Mouse (Mus musculus): ENCODE data around the gene Tomm22. TPM values are rescaled to one million over a fixed set of nuclear protein-coding genes. Genes with fewer than 3 reads are reported as not detected.
A peak's percentile ranks its signal among the peaks of the same experiment; 100 is the strongest.

Tomm22 gene
- polyA plus RNA-seq, 1 experiment from 2014 or later = 235 TPM

- under 1% methylated on average over 28 of the region's 33 CpGs for WGBS
- H3K27ac ChIP-seq = peak overlapping the region; percentile 98
- no peak for ATAC-seq (ENCODE audit: borderline replicate concordance, extremely low read depth, low FRiP score, low TSS enrichment)
- no peaks in the 10 kb centered on the region for H3K36me3 ChIP-seq
- H3K9me3 ChIP-seq = no peaks in the 10 kb centered on the region
- peak overlapping the region; percentile 81 for H3K4me2 ChIP-seq
- no peaks in the 10 kb centered on the region for H3K27me3 ChIP-seq
- H3K4me1 ChIP-seq = peaks cover 63% of the 10 kb centered on the region
- H3K9ac ChIP-seq = peak overlapping the region; percentile 92
- peak overlapping the region; percentile 86 for H3K4me3 ChIP-seq
Observed at GRCm38 (mm10) chr15:79687175-79687574, 16.5 kb downstream of the Tomm22 start.

DNA sequence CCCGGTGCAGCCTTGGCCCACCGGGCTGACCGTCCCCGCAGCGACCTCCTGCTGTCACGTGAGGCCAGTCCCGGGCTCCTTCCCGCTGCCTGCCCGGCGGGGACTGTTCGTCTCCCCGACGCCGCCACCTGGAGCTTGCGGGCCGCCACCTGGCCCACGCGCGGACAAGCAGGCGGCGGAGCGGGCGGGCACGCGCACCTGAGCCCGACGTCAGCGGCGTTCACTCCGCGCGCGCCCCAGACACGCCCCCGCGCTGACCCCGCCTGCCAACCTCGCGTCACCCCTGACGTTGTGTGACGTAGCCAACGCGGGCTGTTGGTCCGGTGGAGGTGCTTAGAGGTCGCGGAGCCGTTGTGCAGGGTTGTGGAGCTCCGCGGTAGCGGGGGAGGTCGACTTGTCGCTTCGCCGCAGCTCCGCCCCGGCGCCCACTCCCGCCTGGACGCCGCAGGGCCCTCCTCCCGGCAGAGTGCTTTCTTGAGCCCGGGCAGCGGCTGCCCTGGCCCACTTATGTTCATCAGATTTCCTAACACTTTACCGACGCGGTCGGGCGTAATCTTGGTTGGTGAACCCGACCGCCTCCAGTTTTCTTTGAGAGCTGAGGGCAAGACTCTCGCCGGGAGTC is 17.1 kb downstream of the Tomm22 start, which contains the start of gene Josd1:
Gene Josd1 (minus strand): TSS at position 274 of the 622 bp plus-strand sequence.
- no peaks in the 10 kb centered on the region for H3K9me3 ChIP-seq
- WGBS = 1% methylated on average over 69 of the region's 72 CpGs
- H3K4me1 ChIP-seq = peaks cover 63% of the 10 kb centered on the region
- H3K27me3 ChIP-seq = no peaks in the 10 kb centered on the region
- peak; percentile 78 for ATAC-seq (ENCODE audit: borderline replicate concordance, extremely low read depth, low FRiP score, low TSS enrichment)
- peak within 1 kb of the TSS; percentile 92 for H3K9ac ChIP-seq
- peak within 1 kb of the TSS; percentile 86 for H3K4me3 ChIP-seq
- no peaks in the 10 kb centered on the region for H3K36me3 ChIP-seq
- H3K4me2 ChIP-seq = peak within 1 kb of the TSS; percentile 81
- peak within 1 kb of the TSS; percentile 98 for H3K27ac ChIP-seq

- Histone ChIP-seq H3K9me3 (no peaks in the 10 kb centered on the region), H3K4me2 (peak overlapping the region; percentile 81), H3K4me3 (peak overlapping the region; percentile 86), H3K27me3 (no peaks in the 10 kb centered on the region), H3K9ac (peak overlapping the region; percentile 92), H3K27ac (peak overlapping the region; percentile 98), H3K4me1 (peaks cover 60% of the 10 kb centered on the region), H3K36me3 (no peaks in the 10 kb centered on the region)
- 4% methylated on average over 8 of the region's 8 CpGs for whole genome bisulfite sequencing
- ATAC-seq (ENCODE audit: borderline replicate concordance, extremely low read depth, low FRiP score, low TSS enrichment) = no peak
Observed at GRCm38 (mm10) chr15:79688268-79688956, 17.8 kb downstream of the Tomm22 start.

DNA sequence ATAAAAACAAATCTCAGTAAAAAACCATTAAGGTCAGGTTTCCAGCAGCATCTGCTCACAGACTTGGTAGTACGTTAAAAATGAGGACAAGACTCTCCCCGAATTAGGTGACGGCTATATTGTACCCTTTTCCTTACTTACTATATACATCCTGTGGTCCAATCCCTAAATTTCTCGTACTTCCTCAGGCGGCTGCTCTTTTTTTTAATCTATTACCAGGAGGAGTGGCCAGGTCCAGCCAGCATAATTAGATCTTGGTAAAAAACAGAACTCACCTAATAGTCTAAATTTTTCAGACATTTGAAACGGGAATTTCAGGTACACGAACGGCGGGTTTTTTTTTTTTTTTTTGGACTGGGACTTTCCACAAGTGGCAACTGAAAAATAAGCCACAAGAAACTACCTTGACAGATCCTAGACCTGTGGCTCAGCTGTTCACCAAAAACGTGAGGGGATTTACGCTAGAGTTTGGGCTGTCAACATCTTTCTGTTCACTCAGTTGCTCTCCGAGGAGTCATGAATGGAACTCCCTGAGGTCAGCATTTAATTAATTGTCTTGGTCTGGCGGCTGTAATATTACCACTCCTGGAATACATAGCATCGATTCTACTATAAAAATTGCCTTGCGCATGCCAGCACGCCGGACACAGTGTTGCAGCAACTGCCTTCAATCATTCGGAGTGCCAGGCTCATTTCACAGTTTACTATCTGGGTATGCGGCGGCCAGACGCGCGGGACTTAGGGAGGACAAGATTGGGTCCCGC is 19.2 kb downstream of the Tomm22 start:
- Histone ChIP-seq H3K27ac (peak overlapping the region; percentile 39; the same call in 1 of the 2 replicates), H3K4me2 (peak overlapping the region; percentile 81), H3K9me3 (no peaks in the 10 kb centered on the region), H3K27me3 (no peaks in the 10 kb centered on the region), H3K36me3 (no peaks in the 10 kb centered on the region), H3K4me3 (peak overlapping the region; percentile 93), H3K4me1 (peaks cover 50% of the 10 kb centered on the region), H3K9ac (peak overlapping the region; percentile 39)
- no peak for ATAC-seq (ENCODE audit: borderline replicate concordance, extremely low read depth, low FRiP score, low TSS enrichment)
- WGBS = 10% methylated on average over 24 of the region's 24 CpGs

DNA sequence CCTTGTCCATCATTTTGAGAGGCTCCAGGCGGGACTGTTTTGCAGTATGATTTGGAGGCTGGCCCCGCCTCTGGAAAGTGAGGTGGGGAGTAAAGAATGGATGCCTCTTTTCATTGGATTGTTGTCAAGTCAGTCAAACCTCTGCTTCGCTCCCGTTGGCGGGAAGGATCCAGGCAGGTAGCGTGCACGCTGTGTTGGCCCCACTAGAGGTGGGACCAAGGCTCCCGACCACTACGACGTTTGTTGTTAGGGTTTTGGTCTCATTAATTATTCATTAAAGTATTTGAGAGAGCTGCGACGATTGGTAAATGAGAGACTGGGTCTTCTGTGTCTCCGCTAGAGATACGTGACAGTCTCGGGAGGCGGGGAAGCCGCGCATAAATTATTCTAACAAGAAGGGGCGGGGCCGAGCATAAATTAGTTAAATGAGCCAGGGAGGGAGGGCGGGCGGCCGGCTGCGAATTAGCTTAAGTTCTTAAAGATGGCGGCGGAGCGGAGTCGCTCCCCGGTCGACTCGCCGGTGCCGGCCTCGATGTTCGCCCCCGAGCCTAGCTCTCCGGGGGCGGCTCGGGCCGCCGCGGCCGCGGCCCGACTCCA is 19.9 kb downstream of the Tomm22 start, which contains the start of gene Gtpbp1:
Gene Gtpbp1 (plus strand): TSS at position 420 of the 597 bp plus-strand sequence.
- Histone ChIP-seq H3K27me3 (no peaks in the 10 kb centered on the region), H3K4me1 (peaks cover 43% of the 10 kb centered on the region), H3K4me3 (peak within 1 kb of the TSS; percentile 93), H3K9ac (peak within 1 kb of the TSS; percentile 91), H3K27ac (peak within 1 kb of the TSS; percentile 68), H3K9me3 (no peaks in the 10 kb centered on the region), H3K4me2 (peak within 1 kb of the TSS; percentile 98), H3K36me3 (0 out of 2 replicates have a peak, but pooled peaks cover 2% of the 10 kb centered on the region)
- WGBS = under 1% methylated on average over 45 of the region's 45 CpGs
- ATAC-seq (ENCODE audit: borderline replicate concordance, extremely low read depth, low FRiP score, low TSS enrichment) = peak; percentile 95

- Histone ChIP-seq H3K9me3 (no peaks in the 10 kb centered on the region), H3K36me3 (0 out of 2 replicates have a peak, but pooled peaks cover 4% of the 10 kb centered on the region), H3K27ac (peak overlapping the region; percentile 68), H3K4me3 (peak overlapping the region; percentile 93), H3K27me3 (no peaks in the 10 kb centered on the region), H3K9ac (peak overlapping the region; percentile 91), H3K4me1 (peaks cover 39% of the 10 kb centered on the region), H3K4me2 (peak overlapping the region; percentile 98)
- ATAC-seq (ENCODE audit: borderline replicate concordance, extremely low read depth, low FRiP score, low TSS enrichment) = peak; percentile 16
- under 1% methylated on average over 43 of the region's 53 CpGs for WGBS
Observed at GRCm38 (mm10) chr15:79691023-79691508, 20.4 kb downstream of the Tomm22 start.

DNA sequence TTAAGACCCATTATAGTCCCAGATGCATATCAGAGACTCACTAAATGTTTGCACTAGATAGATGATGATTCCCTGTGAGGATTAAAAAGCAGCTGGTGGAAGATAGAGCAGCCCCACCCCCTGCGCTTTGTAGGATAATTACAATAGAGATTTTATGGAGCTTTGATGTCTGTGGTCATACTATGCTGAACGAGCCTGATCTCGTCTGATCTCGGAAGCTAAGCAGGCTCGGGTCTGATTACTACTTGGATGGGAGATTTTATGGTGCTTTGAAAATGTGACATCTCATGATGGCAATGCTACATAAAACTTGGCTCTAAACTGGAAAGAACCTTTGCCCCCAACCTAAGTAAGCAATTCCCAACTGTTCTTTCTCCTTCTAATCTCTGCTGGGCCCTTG is 21.7 kb downstream of the Tomm22 start:
- H3K27ac ChIP-seq = no peak overlapping the region
- no peaks in the 10 kb centered on the region for H3K27me3 ChIP-seq
- peak overlapping the region; percentile 98 for H3K4me2 ChIP-seq
- H3K4me1 ChIP-seq = peaks cover 36% of the 10 kb centered on the region
- H3K9ac ChIP-seq = no peak overlapping the region
- H3K4me3 ChIP-seq = no peak overlapping the region
- WGBS = 85% methylated on average over 5 of the region's 5 CpGs
- peaks cover 10% of the 10 kb centered on the region; the same call in 1 of the 2 replicates for H3K36me3 ChIP-seq
- H3K9me3 ChIP-seq = no peaks in the 10 kb centered on the region
- no peak for ATAC-seq (ENCODE audit: borderline replicate concordance, extremely low read depth, low FRiP score, low TSS enrichment)

GRCm38 (mm10) chr15:79693740-79694139 is 23.1 kb downstream of the Tomm22 start:
- no peak overlapping the region for H3K27ac ChIP-seq
- peaks cover 10% of the 10 kb centered on the region; the same call in 1 of the 2 replicates for H3K36me3 ChIP-seq
- H3K9ac ChIP-seq = no peak overlapping the region
- H3K4me3 ChIP-seq = no peak overlapping the region
- no peak overlapping the region; the same call in 1 of the 2 replicates for H3K4me2 ChIP-seq
- ATAC-seq (ENCODE audit: borderline replicate concordance, extremely low read depth, low FRiP score, low TSS enrichment) = no peak
- no peaks in the 10 kb centered on the region for H3K9me3 ChIP-seq
- peaks cover 36% of the 10 kb centered on the region for H3K4me1 ChIP-seq
- 68% methylated on average over 11 of the region's 11 CpGs for WGBS
- H3K27me3 ChIP-seq = no peaks in the 10 kb centered on the region

- no peaks in the 10 kb centered on the region for H3K27me3 ChIP-seq
- no peaks in the 10 kb centered on the region for H3K9me3 ChIP-seq
- no peak overlapping the region for H3K27ac ChIP-seq
- no peak overlapping the region for H3K4me3 ChIP-seq
- WGBS = 73% methylated on average over 4 of the region's 4 CpGs
- no peak for ATAC-seq (ENCODE audit: borderline replicate concordance, extremely low read depth, low FRiP score, low TSS enrichment)
- H3K36me3 ChIP-seq = peaks cover 10% of the 10 kb centered on the region; the same call in 1 of the 2 replicates
- H3K9ac ChIP-seq = no peak overlapping the region
- H3K4me1 ChIP-seq = peaks cover 35% of the 10 kb centered on the region
- no peak overlapping the region for H3K4me2 ChIP-seq
Observed at GRCm38 (mm10) chr15:79694512-79694911, 23.9 kb downstream of the Tomm22 start.

DNA sequence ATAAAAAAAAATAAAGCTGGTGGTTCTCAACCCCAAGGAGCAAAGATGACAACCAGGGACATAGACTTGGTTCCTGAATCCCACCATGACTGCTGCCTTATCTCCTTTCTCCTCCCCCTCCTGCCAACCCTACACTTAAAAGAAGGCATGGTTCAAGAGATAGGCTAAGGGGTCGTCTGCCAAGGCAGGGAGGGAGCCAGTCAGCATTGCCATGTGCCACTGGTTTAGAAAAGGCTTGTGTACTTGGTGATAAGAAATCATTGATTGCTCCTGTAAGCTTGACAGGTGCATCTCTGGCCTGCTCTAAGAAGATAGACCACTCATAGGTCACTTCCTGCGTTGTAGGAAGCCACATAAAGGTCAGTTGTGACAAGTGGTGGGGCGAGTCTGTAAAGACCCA is 24.9 kb downstream of the Tomm22 start:
- H3K27me3 ChIP-seq = no peaks in the 10 kb centered on the region
- no peak overlapping the region for H3K27ac ChIP-seq
- no peak overlapping the region for H3K4me3 ChIP-seq
- H3K9me3 ChIP-seq = no peaks in the 10 kb centered on the region
- no peak for ATAC-seq (ENCODE audit: borderline replicate concordance, extremely low read depth, low FRiP score, low TSS enrichment)
- no peak overlapping the region for H3K4me2 ChIP-seq
- peaks cover 28% of the 10 kb centered on the region for H3K4me1 ChIP-seq
- WGBS = 34% methylated on average over 3 of the region's 3 CpGs
- H3K9ac ChIP-seq = no peak overlapping the region
- H3K36me3 ChIP-seq = peaks cover 10% of the 10 kb centered on the region; the same call in 1 of the 2 replicates

GRCm38 (mm10) chr15:79696508-79696907 is 25.8 kb downstream of the Tomm22 start:
- 81% methylated on average over 2 of the region's 2 CpGs for WGBS
- H3K4me2 ChIP-seq = no peak overlapping the region
- no peaks in the 10 kb centered on the region for H3K27me3 ChIP-seq
- no peak overlapping the region for H3K4me3 ChIP-seq
- no peak for ATAC-seq (ENCODE audit: borderline replicate concordance, extremely low read depth, low FRiP score, low TSS enrichment)
- H3K4me1 ChIP-seq = peaks cover 27% of the 10 kb centered on the region
- no peaks in the 10 kb centered on the region for H3K9me3 ChIP-seq
- peaks cover 10% of the 10 kb centered on the region; the same call in 1 of the 2 replicates for H3K36me3 ChIP-seq
- no peak overlapping the region for H3K27ac ChIP-seq
- no peak overlapping the region for H3K9ac ChIP-seq
